Mouse (Mus musculus) embryonic facial prominence, embryonic 14.5 days (tissue): Measurements from ENCODE around the gene Rgl1. TPM values are rescaled to one million over a fixed set of nuclear protein-coding genes. Genes with fewer than 3 reads are reported as not detected.
"Not testable (repeated sequence)": the region's sequence is repeated elsewhere in the genome, so short reads cannot be mapped to it uniquely, and the experiment has no call there.

Source experiments
- ATAC-seq: fragments of 200-750 bp; cut with Nextera tagmentation; 2 replicates; pipeline ENCODE4 v1.8.0; 2017; ENCODE audit warnings: low read depth, moderate number of reproducible peaks, moderate TSS enrichment
- DNase-seq: peaks from one replicate; pipeline ENCODE4 v3.0.0-alpha.2; 2015; ENCODE audit warnings: low spot score
- H3K27ac ChIP-seq: fragments of 300-500 bp; sonication (generic); replicated peaks from 2 replicates; pipeline ENCODE4 v1.5.1; 2014; ENCODE audit warnings: low read depth, mild to moderate bottlenecking, low read length, moderate library complexity
- H3K27me3 ChIP-seq: fragments of 300-500 bp; sonication (generic); replicated peaks from 2 replicates; pipeline ENCODE4 v1.6.1; 2014; ENCODE audit warnings: low read length; ENCODE audit not compliant: control insufficient read depth, insufficient read depth
- H3K36me3 ChIP-seq: fragments of 300-500 bp; sonication (generic); 2 replicates; pipeline ENCODE4 v1.6.1; 2014; ENCODE audit warnings: low read length, mixed read lengths; ENCODE audit not compliant: control insufficient read depth, insufficient read depth
- H3K4me1 ChIP-seq: fragments of 300-500 bp; sonication (generic); 2 replicates; pipeline ENCODE4 v1.6.1; 2014; ENCODE audit warnings: antibody characterized with exemption, low read length; ENCODE audit not compliant: control insufficient read depth, insufficient read depth
- H3K4me2 ChIP-seq: fragments of 300-500 bp; sonication (generic); 2 replicates; pipeline ENCODE4 v1.6.1; 2014; ENCODE audit warnings: low read depth, mild to moderate bottlenecking, low read length, moderate library complexity, mixed read lengths
- H3K4me3 ChIP-seq: fragments of 300-500 bp; sonication (generic); 2 replicates; pipeline ENCODE4 v1.5.1; 2014; ENCODE audit warnings: low read depth, mild to moderate bottlenecking, low read length
- H3K9ac ChIP-seq: fragments of 300-500 bp; sonication (generic); 2 replicates; pipeline ENCODE4 v1.6.1; 2014; ENCODE audit warnings: low read depth, mild to moderate bottlenecking, low read length, moderate library complexity, mixed read lengths
- H3K9me3 ChIP-seq: fragments of 300-500 bp; sonication (generic); 2 replicates; pipeline ENCODE4 v1.6.1; 2016; ENCODE audit warnings: low read length; ENCODE audit not compliant: control insufficient read depth
- WGBS: fragments of 180-500 bp; shearing (Covaris S2); extraction: QIAGEN DNeasy Blood & Tissue Kit; methylation state at CpG from one replicate; pipeline ENCODE4 v1.1.7; 2014; 5-methylcytosine and 5-hydroxymethylcytosine counted together
- polyA plus RNA-seq: library from polyadenylated mRNA; unstranded; fragments of >200 nt; fragmentation: Nextera tagmentation; extraction: Ambion mirVana; gene quantifications from 2 replicates; pipeline ENCODE4 v1.2.1, GENCODE M21; 2014

Gene Rgl1
- polyA plus RNA-seq, 1 experiment from 2014 or later, result 43.7 TPM

DNA sequence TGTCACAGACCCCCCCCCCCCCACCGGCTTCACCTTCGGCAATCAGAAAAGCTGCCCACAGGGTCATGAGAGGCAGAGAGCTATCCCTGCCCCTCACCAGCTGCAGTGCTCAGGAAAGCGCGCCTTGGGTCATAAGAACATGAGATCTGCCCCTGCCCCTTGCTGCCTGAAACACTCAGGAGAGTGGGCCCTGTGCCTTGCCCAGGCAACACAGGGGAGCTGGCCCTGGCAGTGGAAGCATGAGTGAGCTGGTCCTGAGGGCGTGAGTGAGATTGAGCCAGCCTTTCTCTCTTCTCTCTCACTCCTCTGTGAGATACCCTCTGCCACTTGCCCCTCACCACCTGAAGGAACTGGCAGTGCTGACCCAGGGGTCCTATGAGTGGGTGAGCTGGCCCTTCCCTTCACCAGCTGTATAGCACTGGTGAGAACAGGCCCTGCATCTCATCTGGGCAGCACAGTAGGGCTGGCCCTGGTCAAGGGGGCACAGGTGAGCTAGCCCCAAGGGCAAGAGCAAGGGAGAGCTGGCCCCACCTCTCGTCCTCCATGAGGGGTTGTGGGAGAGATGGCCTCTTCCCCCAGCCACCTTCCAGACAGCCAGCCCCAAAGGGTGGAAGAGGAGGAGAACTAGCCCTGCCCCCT is 115.2 kb downstream of the Rgl1 start:
- ATAC-seq (no peak), DNase-seq (no peak)
- no peaks in the 10 kb centered on the region for H3K27me3 ChIP-seq
- no peak overlapping the region for H3K4me3 ChIP-seq
- H3K9me3 ChIP-seq, result no peaks in the 10 kb centered on the region
- H3K9ac ChIP-seq, result no peak overlapping the region
- no peak overlapping the region for H3K27ac ChIP-seq
- no peaks in the 10 kb centered on the region for H3K36me3 ChIP-seq
- no peaks in the 10 kb centered on the region for H3K4me1 ChIP-seq
- 74% methylated on average over 6 of the region's 6 CpGs for WGBS
- no peak overlapping the region for H3K4me2 ChIP-seq

DNA sequence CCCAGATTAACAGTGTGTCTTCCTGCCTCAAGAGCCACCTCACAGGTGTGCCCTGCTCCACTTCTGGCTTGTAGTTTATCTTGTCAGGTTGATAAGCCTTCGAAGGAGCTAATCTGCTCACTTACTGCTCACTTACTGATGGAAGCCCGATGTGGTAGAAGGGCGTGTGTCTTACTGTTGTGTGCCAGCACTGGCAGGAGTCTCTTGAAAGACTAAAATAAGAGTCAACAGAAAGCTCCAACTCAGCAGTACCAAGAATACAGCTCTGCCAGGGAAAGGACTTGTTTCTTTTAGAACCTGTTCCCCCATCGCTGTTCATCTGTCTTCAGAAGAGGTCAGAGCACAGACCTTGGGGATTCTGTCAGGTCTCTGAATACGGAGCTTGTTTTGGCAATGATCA is 118.1 kb downstream of the Rgl1 start:
- no peak for ATAC-seq
- WGBS, result 83% methylated on average over 5 of the region's 5 CpGs

GRCm38 (mm10) chr1:152642207-152642606 is 123.9 kb downstream of the Rgl1 start:
- H3K36me3 ChIP-seq, H3K4me2 ChIP-seq, DNase-seq, H3K9me3 ChIP-seq, H3K4me3 ChIP-seq, H3K27me3 ChIP-seq, ATAC-seq, H3K27ac ChIP-seq, H3K9ac ChIP-seq: not testable (repeated sequence)
- WGBS, result 53% methylated on average over 9 of the region's 10 CpGs
- peaks cover 27% of the 10 kb centered on the region for H3K4me1 ChIP-seq

More for the DNA sequence above, 118.1 kb downstream of the Rgl1 start:
- no peak overlapping the region for H3K4me2 ChIP-seq
- no peaks in the 10 kb centered on the region for H3K27me3 ChIP-seq
- no peak for DNase-seq
- H3K9me3 ChIP-seq, result no peaks in the 10 kb centered on the region
- no peak overlapping the region for H3K4me3 ChIP-seq
- H3K4me1 ChIP-seq, result 0 out of 2 replicates have a peak, but pooled peaks cover 4% of the 10 kb centered on the region
- no peak overlapping the region for H3K9ac ChIP-seq
- no peak overlapping the region for H3K27ac ChIP-seq
- H3K36me3 ChIP-seq, result no peaks in the 10 kb centered on the region

GRCm38 (mm10) chr1:152640195-152640981 is 125.8 kb downstream of the Rgl1 start:
- H3K4me2 ChIP-seq, result peak overlapping the region; percentile 14; the same call in 1 of the 2 replicates
- 33% methylated on average over 11 of the region's 11 CpGs for WGBS
- no peak overlapping the region for H3K9ac ChIP-seq
- ATAC-seq (peak; percentile 91), DNase-seq (peak; percentile 95)
- peak overlapping the region; percentile 79 for H3K27ac ChIP-seq
- H3K4me3 ChIP-seq, result no peak overlapping the region
- no peaks in the 10 kb centered on the region for H3K36me3 ChIP-seq
- no peaks in the 10 kb centered on the region for H3K9me3 ChIP-seq
- H3K27me3 ChIP-seq, result no peaks in the 10 kb centered on the region
- peaks cover 27% of the 10 kb centered on the region for H3K4me1 ChIP-seq

GRCm38 (mm10) chr1:152639344-152639743 is 126.8 kb downstream of the Rgl1 start:
- 82% methylated on average over 7 of the region's 7 CpGs for WGBS
- Histone ChIP-seq H3K9ac (no peak overlapping the region), H3K4me2 (no peak overlapping the region), H3K9me3 (no peaks in the 10 kb centered on the region), H3K27me3 (no peaks in the 10 kb centered on the region), H3K4me3 (no peak overlapping the region), H3K4me1 (peaks cover 27% of the 10 kb centered on the region), H3K27ac (no peak overlapping the region), H3K36me3 (no peaks in the 10 kb centered on the region)
- ATAC-seq (no peak), DNase-seq (no peak)

DNA sequence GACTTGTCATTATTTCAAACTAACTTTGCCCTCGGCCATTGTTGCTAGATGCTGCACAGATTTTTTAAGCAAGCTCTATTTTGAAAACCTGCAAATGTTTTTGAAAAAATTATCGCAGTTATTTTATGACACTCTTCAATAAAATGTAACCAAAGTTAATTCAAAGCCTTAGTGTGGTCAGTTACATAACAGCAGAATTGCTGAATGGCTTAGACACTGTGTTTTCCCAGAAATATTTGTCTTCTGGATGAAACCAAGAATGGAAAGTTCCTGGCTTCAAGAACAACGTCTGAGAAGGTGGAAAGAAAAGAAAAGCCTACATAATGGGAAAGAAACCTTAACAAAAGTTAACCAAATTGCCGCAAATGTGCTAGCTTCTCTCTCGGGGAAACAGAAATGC is 131.5 kb downstream of the Rgl1 start:
- 75% methylated on average over 5 of the region's 5 CpGs for WGBS
- Histone ChIP-seq H3K4me2 (no peak overlapping the region), H3K4me1 (peaks cover 6% of the 10 kb centered on the region; the same call in 1 of the 2 replicates), H3K36me3 (no peaks in the 10 kb centered on the region), H3K27me3 (no peaks in the 10 kb centered on the region), H3K4me3 (no peak overlapping the region), H3K9ac (no peak overlapping the region), H3K27ac (no peak overlapping the region), H3K9me3 (no peaks in the 10 kb centered on the region)
- DNase-seq (no peak), ATAC-seq (no peak)

- no peak overlapping the region for H3K27ac ChIP-seq
- no peaks in the 10 kb centered on the region for H3K36me3 ChIP-seq
- no peaks in the 10 kb centered on the region for H3K27me3 ChIP-seq
- H3K9me3 ChIP-seq, result no peaks in the 10 kb centered on the region
- DNase-seq (no peak), ATAC-seq (no peak)
- no peak overlapping the region for H3K4me2 ChIP-seq
- 52% methylated on average over 3 of the region's 3 CpGs for WGBS
- H3K9ac ChIP-seq, result no peak overlapping the region
- no peak overlapping the region for H3K4me3 ChIP-seq
- no peaks in the 10 kb centered on the region for H3K4me1 ChIP-seq
Observed at GRCm38 (mm10) chr1:152629780-152630179, 136.4 kb downstream of the Rgl1 start.

- Histone ChIP-seq H3K9ac (peak overlapping the region; percentile 81), H3K9me3 (no peaks in the 10 kb centered on the region), H3K4me1 (peaks cover 18% of the 10 kb centered on the region), H3K27me3 (no peaks in the 10 kb centered on the region), H3K36me3 (peaks cover 9% of the 10 kb centered on the region), H3K4me3 (peak overlapping the region; percentile 56), H3K27ac (no peak overlapping the region; the same call in 1 of the 2 replicates), H3K4me2 (peak overlapping the region; percentile 70)
- DNase-seq (no peak), ATAC-seq (no peak)
Observed at GRCm38 (mm10) chr1:152625651-152626050, 140.5 kb downstream of the Rgl1 start.
